8 mouse cellular contexts compared by ENCODE assay signal in genomic region chr11:120608241-120609034, GRCm38 (mm10). TPM values are rescaled to one million over a fixed set of nuclear protein-coding genes. Genes with fewer than 3 reads are reported as not detected.
DNase-seq lines count a peak whose midpoint lies in the region; ATAC-seq and TF ChIP-seq lines count a peak whose summit lies in the region.

Npb (plus strand) TSS chr11:120608477.

- H3K9me3 ChIP-seq in heart, embryonic 16.5 days (replicated peaks; ENCODE audit: control insufficient read depth, low read length): no peaks in the 10 kb centered on the region
- H3K9me3 ChIP-seq in intestine, embryonic 14.5 days (ENCODE audit: control insufficient read depth, low read length): no peaks in the 10 kb centered on the region
- no peaks in the 10 kb centered on the region for H3K9me3 ChIP-seq in midbrain, embryonic 16.5 days (replicated peaks; ENCODE audit: control insufficient read depth, low read length, poor library complexity, severe bottlenecking)

- peak within 1 kb of the TSS; percentile 45 for H3K4me3 ChIP-seq in heart, embryonic 16.5 days (ENCODE audit: low read length)
- no peak within 1 kb of the TSS for H3K4me3 ChIP-seq in heart, adult 2 months
- peak within 1 kb of the TSS; percentile 27 for H3K4me3 ChIP-seq in intestine, embryonic 14.5 days (ENCODE audit: low read depth, low read length)
- 0 out of 2 replicates have a peak within 1 kb of the TSS, but pooled peaks have one; percentile 5 for H3K4me3 ChIP-seq in midbrain, embryonic 16.5 days (ENCODE audit: low read depth, low read length)

- peak within 1 kb of the TSS; percentile 68 for H3K9ac ChIP-seq in heart, embryonic 16.5 days (ENCODE audit: low read length)
- H3K9ac ChIP-seq in heart, adult 2 months (ENCODE audit: low read depth, low read length): no peak within 1 kb of the TSS; the same call in 1 of the 2 replicates
- peak within 1 kb of the TSS; percentile 44 for H3K9ac ChIP-seq in intestine, embryonic 14.5 days (ENCODE audit: low read length)
- peak within 1 kb of the TSS; percentile 38; the same call in 1 of the 2 replicates for H3K9ac ChIP-seq in midbrain, embryonic 16.5 days (ENCODE audit: low read depth, low read length)

- ATAC-seq in heart, embryonic 16.5 days (replicated peaks; ENCODE audit: extremely low read depth, insufficient read depth, low FRiP score): no peak; the same call in 1 of the 2 replicates
- ATAC-seq in intestine, embryonic 14.5 days (replicated peaks; ENCODE audit: low FRiP score, low TSS enrichment, low read depth): peak; percentile 29
- no peak for ATAC-seq in midbrain, embryonic 16.5 days

- peaks cover 23% of the 10 kb centered on the region for H3K4me1 ChIP-seq in heart, embryonic 16.5 days (ENCODE audit: control insufficient read depth, insufficient read depth, low read length)
- peaks cover 4% of the 10 kb centered on the region for H3K4me1 ChIP-seq in heart, adult 2 months (ENCODE audit: control insufficient read depth, insufficient read depth, low read length)
- H3K4me1 ChIP-seq in intestine, embryonic 14.5 days (replicated peaks; ENCODE audit: control insufficient read depth, insufficient read depth, low read length): peaks cover 18% of the 10 kb centered on the region
- peaks cover 6% of the 10 kb centered on the region; the same call in 1 of the 2 replicates for H3K4me1 ChIP-seq in midbrain, embryonic 16.5 days (ENCODE audit: control insufficient read depth, insufficient read depth, low read length)

- 7% methylated on average over 45 of the region's 45 CpGs for WGBS in heart, embryonic 16.5 days
- 23% methylated on average over 45 of the region's 45 CpGs for WGBS in heart, adult 2 months
- 4% methylated on average over 45 of the region's 45 CpGs for WGBS in intestine, embryonic 14.5 days
- 7% methylated on average over 45 of the region's 45 CpGs for WGBS in midbrain, embryonic 16.5 days

- peak within 1 kb of the TSS; percentile 71 for H3K27ac ChIP-seq in heart, embryonic 16.5 days (ENCODE audit: low read length)
- no peak within 1 kb of the TSS for H3K27ac ChIP-seq in heart, adult 2 months
- H3K27ac ChIP-seq in intestine, embryonic 14.5 days (ENCODE audit: low read depth): no peak within 1 kb of the TSS
- no peak within 1 kb of the TSS for H3K27ac ChIP-seq in midbrain, embryonic 16.5 days (ENCODE audit: low read length)

- DNase-seq in heart, adult 2 months: no peak
- DNase-seq in embryo, embryonic 10.5 days (ENCODE audit: low spot score): peak; percentile 39
- DNase-seq in intestine, embryonic 14.5 days (ENCODE audit: low spot score): peak; percentile 63
- DNase-seq in layer of hippocampus, adult 18-20 months (ENCODE audit: low spot score in 2 of 2): no peak
- no peak for DNase-seq in adrenal gland, postnatal 25 days
- DNase-seq in spleen, postnatal 10 days (ENCODE audit: low spot score in 2 of 2): no peak

- H3K4me2 ChIP-seq in heart, embryonic 16.5 days (ENCODE audit: low read depth, low read length): peak within 1 kb of the TSS; percentile 67
- peak within 1 kb of the TSS; percentile 63 for H3K4me2 ChIP-seq in intestine, embryonic 14.5 days (ENCODE audit: low read length)
- H3K4me2 ChIP-seq in midbrain, embryonic 16.5 days (ENCODE audit: low read length): peak within 1 kb of the TSS; percentile 30; the same call in 1 of the 2 replicates

- no peak for TF ChIP-seq POLR2A in heart, adult 2 months (IDR thresholded peaks at IDR 0.05; ENCODE audit: insufficient read depth, low read depth, low read length)

- peaks cover 14% of the 10 kb centered on the region for H3K36me3 ChIP-seq in heart, embryonic 16.5 days (ENCODE audit: control insufficient read depth, insufficient read depth)
- H3K36me3 ChIP-seq in heart, adult 2 months (ENCODE audit: control insufficient read depth, insufficient read depth, low read length): no peaks in the 10 kb centered on the region
- peaks cover 57% of the 10 kb centered on the region for H3K36me3 ChIP-seq in intestine, embryonic 14.5 days (ENCODE audit: control insufficient read depth, insufficient read depth, low read length)
- peaks cover 30% of the 10 kb centered on the region; the same call in 1 of the 2 replicates for H3K36me3 ChIP-seq in midbrain, embryonic 16.5 days (ENCODE audit: control insufficient read depth, insufficient read depth, low read length)

- H3K79me2 ChIP-seq in heart, adult 2 months (replicated peaks; ENCODE audit: control insufficient read depth, insufficient read depth, low read length): no peaks in the 10 kb centered on the region

- intact Hi-C loops in heart, adult 2 months (cut with DNase I): no loop called here

- no peak for TF ChIP-seq CTCF in heart, adult 2 months (IDR thresholded peaks at IDR 0.05)

- H3K27me3 ChIP-seq in heart, embryonic 16.5 days (ENCODE audit: control insufficient read depth, insufficient read depth, low read length): no peaks in the 10 kb centered on the region
- no peaks in the 10 kb centered on the region for H3K27me3 ChIP-seq in heart, adult 2 months (ENCODE audit: control insufficient read depth, insufficient read depth, low read length)
- H3K27me3 ChIP-seq in intestine, embryonic 14.5 days (replicated peaks; ENCODE audit: control insufficient read depth, insufficient read depth, low read length): no peaks in the 10 kb centered on the region
- no peaks in the 10 kb centered on the region; the same call in 1 of the 2 replicates for H3K27me3 ChIP-seq in midbrain, embryonic 16.5 days (ENCODE audit: control insufficient read depth, insufficient read depth, low read depth, low read length)

- TF ChIP-seq EP300 in heart, adult 2 months (IDR thresholded peaks at IDR 0.05; ENCODE audit: insufficient read depth, low read depth, low read length): no peak

RNA-seq across cellular contexts. Expression of gene Npb, which starts in this region (rescaled TPM):
- polyA plus RNA-seq in heart, embryonic 16.5 days (2015; fragmentation: Nextera tagmentation; extraction: Ambion mirVana): 13.6 and 15.5 TPM in 2 replicates
- not detected for total RNA-seq in heart, adult 2 months (2021)
- polyA plus RNA-seq in heart, adult 2 months (2012; rRNA removed): not detected in 2 replicates
- polyA plus RNA-seq in intestine, embryonic 14.5 days (2014; fragmentation: Nextera tagmentation; extraction: Ambion mirVana): 3.5 and 4.4 TPM in 2 replicates
- polyA plus RNA-seq in midbrain, embryonic 16.5 days (2015; fragmentation: Nextera tagmentation; extraction: Ambion mirVana): not detected in 2 replicates
- 1 to 10 TPM in 1 of 2 experiments, under 1 TPM in 1; 0.89 to 1.4 TPM for total RNA-seq in layer of hippocampus, adult 18-20 months (2021)
- 3.1 TPM in 1 of 2 replicates, not detected in the other for total RNA-seq in adrenal gland, postnatal 25 days (2021)

Comparison
In these comparisons a context has a peak if more than half of its experiments do, and no peak if none do; other contexts are left out.
1. DNase-seq: peak in embryo, embryonic 10.5 days (single experiment) and intestine, embryonic 14.5 days (single experiment); none in heart, adult 2 months (0 of 2), layer of hippocampus, adult 18-20 months (0 of 2), adrenal gland, postnatal 25 days (single experiment) and spleen, postnatal 10 days (0 of 2).
2. Peak in every context shown above with its lines, with median percentiles within 50 percentile points of each other: H3K4me2 ChIP-seq.